Mouse (Mus musculus): ENCODE results near the gene Brd4.

DNA sequence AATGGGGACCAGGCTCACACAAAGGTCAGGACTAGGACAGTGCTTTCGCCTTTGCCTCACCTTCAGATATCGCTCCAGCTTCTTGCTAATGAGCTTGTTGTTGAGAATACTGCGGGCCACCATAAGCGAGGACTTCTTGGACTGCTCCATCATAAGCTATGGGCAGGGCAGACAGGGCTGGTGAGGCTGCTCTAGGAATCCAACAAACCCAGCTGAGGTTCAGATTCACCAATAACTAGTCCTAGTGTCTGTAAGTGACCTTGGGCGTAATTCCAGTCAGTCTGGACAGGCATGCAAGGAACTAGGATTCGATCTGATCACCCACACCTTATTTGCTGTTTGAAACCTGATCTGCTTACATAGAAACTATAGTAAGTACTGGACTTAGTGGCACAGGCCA lies 37.3 kb upstream of the Brd4 start:
- TF ChIP-seq CTCF (IDR thresholded peaks at IDR 0.05; ENCODE audit: low read depth): no peak
- TF ChIP-seq EP300 (IDR thresholded peaks at IDR 0.05; ENCODE audit: low read depth): no peak
